Mouse (Mus musculus): ENCODE data around the gene Arhgef28. TPM values are rescaled to one million over a fixed set of nuclear protein-coding genes. Genes with fewer than 3 reads are reported as not detected.

The Arhgef28 gene
- polyA plus RNA-seq, 1 experiment from 2014 or later, result 14.2 TPM

- Histone ChIP-seq H3K4me1 (ENCODE audit: control insufficient read depth, insufficient read depth, low read length) (no peaks in the 10 kb centered on the region), H3K36me3 (ENCODE audit: control insufficient read depth, insufficient read depth, low read length) (0 out of 2 replicates have a peak, but pooled peaks cover 3% of the 10 kb centered on the region), H3K4me2 (ENCODE audit: low read depth, low read length) (no peak overlapping the region), H3K27me3 (replicated peaks; ENCODE audit: control insufficient read depth, insufficient read depth, low read length) (no peaks in the 10 kb centered on the region), H3K4me3 (ENCODE audit: low read length) (no peak overlapping the region), H3K27ac (ENCODE audit: low read length) (no peak overlapping the region), H3K9me3 (ENCODE audit: control insufficient read depth, low read length) (no peaks in the 10 kb centered on the region), H3K9ac (ENCODE audit: low read depth, low read length) (no peak overlapping the region)
- no peak for ATAC-seq
- 52% methylated on average over 7 of the region's 7 CpGs for WGBS
Measured at GRCm38 (mm10) chr13:97959394-97959888, 246.8 kb downstream of the Arhgef28 start.

- Histone ChIP-seq H3K4me1 (ENCODE audit: control insufficient read depth, insufficient read depth, low read length) (no peaks in the 10 kb centered on the region), H3K4me3 (ENCODE audit: low read length) (no peak overlapping the region), H3K9me3 (ENCODE audit: control insufficient read depth, low read length) (no peaks in the 10 kb centered on the region), H3K9ac (ENCODE audit: low read depth, low read length) (no peak overlapping the region), H3K27me3 (replicated peaks; ENCODE audit: control insufficient read depth, insufficient read depth, low read length) (no peaks in the 10 kb centered on the region), H3K27ac (ENCODE audit: low read length) (no peak overlapping the region), H3K36me3 (ENCODE audit: control insufficient read depth, insufficient read depth, low read length) (peaks cover 4% of the 10 kb centered on the region; the same call in 1 of the 2 replicates), H3K4me2 (ENCODE audit: low read depth, low read length) (no peak overlapping the region)
- 62% methylated on average over 9 of the region's 9 CpGs for WGBS
- no peak for ATAC-seq
Measured at GRCm38 (mm10) chr13:97955759-97956158, 250.5 kb downstream of the Arhgef28 start.

GRCm38 (mm10) chr13:97954956-97955496 is 251.2 kb downstream of the Arhgef28 start:
- Histone ChIP-seq H3K4me1 (ENCODE audit: control insufficient read depth, insufficient read depth, low read length) (no peaks in the 10 kb centered on the region), H3K4me2 (ENCODE audit: low read depth, low read length) (no peak overlapping the region), H3K36me3 (ENCODE audit: control insufficient read depth, insufficient read depth, low read length) (peaks cover 4% of the 10 kb centered on the region; the same call in 1 of the 2 replicates), H3K9me3 (ENCODE audit: control insufficient read depth, low read length) (no peaks in the 10 kb centered on the region), H3K4me3 (ENCODE audit: low read length) (no peak overlapping the region), H3K9ac (ENCODE audit: low read depth, low read length) (no peak overlapping the region), H3K27me3 (replicated peaks; ENCODE audit: control insufficient read depth, insufficient read depth, low read length) (no peaks in the 10 kb centered on the region), H3K27ac (ENCODE audit: low read length) (no peak overlapping the region)
- WGBS, result 33% methylated on average over 7 of the region's 7 CpGs
- ATAC-seq, result no peak; the same call in 1 of the 2 replicates

GRCm38 (mm10) chr13:97954051-97954450 is 252.2 kb downstream of the Arhgef28 start:
- WGBS, result 72% methylated on average over 6 of the region's 6 CpGs
- Histone ChIP-seq H3K27ac (ENCODE audit: low read length) (no peak overlapping the region), H3K9me3 (ENCODE audit: control insufficient read depth, low read length) (no peaks in the 10 kb centered on the region), H3K36me3 (ENCODE audit: control insufficient read depth, insufficient read depth, low read length) (peaks cover 4% of the 10 kb centered on the region; the same call in 1 of the 2 replicates), H3K27me3 (replicated peaks; ENCODE audit: control insufficient read depth, insufficient read depth, low read length) (no peaks in the 10 kb centered on the region), H3K4me3 (ENCODE audit: low read length) (no peak overlapping the region), H3K4me1 (ENCODE audit: control insufficient read depth, insufficient read depth, low read length) (no peaks in the 10 kb centered on the region), H3K4me2 (ENCODE audit: low read depth, low read length) (no peak overlapping the region), H3K9ac (ENCODE audit: low read depth, low read length) (no peak overlapping the region)
- no peak for ATAC-seq

GRCm38 (mm10) chr13:97953526-97953925 is 252.7 kb downstream of the Arhgef28 start:
- no peak for ATAC-seq
- H3K36me3 ChIP-seq (ENCODE audit: control insufficient read depth, insufficient read depth, low read length), result peaks cover 4% of the 10 kb centered on the region; the same call in 1 of the 2 replicates
- WGBS, result 93% methylated on average over 19 of the region's 19 CpGs
- no peaks in the 10 kb centered on the region for H3K27me3 ChIP-seq (replicated peaks; ENCODE audit: control insufficient read depth, insufficient read depth, low read length)
- H3K4me3 ChIP-seq (ENCODE audit: low read length), result no peak overlapping the region
- no peaks in the 10 kb centered on the region for H3K4me1 ChIP-seq (ENCODE audit: control insufficient read depth, insufficient read depth, low read length)
- no peak overlapping the region for H3K9ac ChIP-seq (ENCODE audit: low read depth, low read length)
- H3K27ac ChIP-seq (ENCODE audit: low read length), result no peak overlapping the region
- no peaks in the 10 kb centered on the region for H3K9me3 ChIP-seq (ENCODE audit: control insufficient read depth, low read length)
- no peak overlapping the region for H3K4me2 ChIP-seq (ENCODE audit: low read depth, low read length)

GRCm38 (mm10) chr13:97948856-97949255 is 257.4 kb downstream of the Arhgef28 start:
- Histone ChIP-seq H3K9me3 (ENCODE audit: control insufficient read depth, low read length) (no peaks in the 10 kb centered on the region), H3K27me3 (replicated peaks; ENCODE audit: control insufficient read depth, insufficient read depth, low read length) (no peaks in the 10 kb centered on the region), H3K4me3 (ENCODE audit: low read length) (no peak overlapping the region), H3K36me3 (ENCODE audit: control insufficient read depth, insufficient read depth, low read length) (peaks cover 4% of the 10 kb centered on the region; the same call in 1 of the 2 replicates), H3K4me1 (ENCODE audit: control insufficient read depth, insufficient read depth, low read length) (peaks cover 4% of the 10 kb centered on the region; the same call in 1 of the 2 replicates), H3K27ac (ENCODE audit: low read length) (no peak overlapping the region), H3K9ac (ENCODE audit: low read depth, low read length) (no peak overlapping the region), H3K4me2 (ENCODE audit: low read depth, low read length) (no peak overlapping the region)
- WGBS, result 88% methylated on average over 6 of the region's 6 CpGs
- no peak for ATAC-seq

GRCm38 (mm10) chr13:97947598-97947997 is 258.6 kb downstream of the Arhgef28 start:
- Histone ChIP-seq H3K36me3 (ENCODE audit: control insufficient read depth, insufficient read depth, low read length) (no peaks in the 10 kb centered on the region), H3K27ac (ENCODE audit: low read length) (no peak overlapping the region), H3K4me1 (ENCODE audit: control insufficient read depth, insufficient read depth, low read length) (peaks cover 4% of the 10 kb centered on the region; the same call in 1 of the 2 replicates), H3K9me3 (ENCODE audit: control insufficient read depth, low read length) (no peaks in the 10 kb centered on the region), H3K27me3 (replicated peaks; ENCODE audit: control insufficient read depth, insufficient read depth, low read length) (no peaks in the 10 kb centered on the region), H3K9ac (ENCODE audit: low read depth, low read length) (no peak overlapping the region), H3K4me2 (ENCODE audit: low read depth, low read length) (no peak overlapping the region), H3K4me3 (ENCODE audit: low read length) (no peak overlapping the region)
- 71% methylated on average over 3 of the region's 3 CpGs for WGBS
- peak; percentile 28; the same call in 1 of the 2 replicates for ATAC-seq

GRCm38 (mm10) chr13:97946422-97946821 is 259.8 kb downstream of the Arhgef28 start:
- peaks cover 4% of the 10 kb centered on the region; the same call in 1 of the 2 replicates for H3K4me1 ChIP-seq (ENCODE audit: control insufficient read depth, insufficient read depth, low read length)
- WGBS, result 67% methylated on average over 7 of the region's 7 CpGs
- no peaks in the 10 kb centered on the region for H3K36me3 ChIP-seq (ENCODE audit: control insufficient read depth, insufficient read depth, low read length)
- H3K27me3 ChIP-seq (replicated peaks; ENCODE audit: control insufficient read depth, insufficient read depth, low read length), result no peaks in the 10 kb centered on the region
- 0 out of 2 replicates have a peak overlapping the region, but pooled peaks have one; percentile 21 for H3K27ac ChIP-seq (ENCODE audit: low read length)
- peak; percentile 90 for ATAC-seq
- no peak overlapping the region for H3K4me2 ChIP-seq (ENCODE audit: low read depth, low read length)
- no peaks in the 10 kb centered on the region for H3K9me3 ChIP-seq (ENCODE audit: control insufficient read depth, low read length)
- H3K9ac ChIP-seq (ENCODE audit: low read depth, low read length), result no peak overlapping the region
- H3K4me3 ChIP-seq (ENCODE audit: low read length), result no peak overlapping the region

GRCm38 (mm10) chr13:97941909-97942680 is 264.1 kb downstream of the Arhgef28 start:
- Histone ChIP-seq H3K4me1 (ENCODE audit: control insufficient read depth, insufficient read depth, low read length) (peaks cover 4% of the 10 kb centered on the region; the same call in 1 of the 2 replicates), H3K9ac (ENCODE audit: low read depth, low read length) (no peak overlapping the region), H3K27me3 (replicated peaks; ENCODE audit: control insufficient read depth, insufficient read depth, low read length) (no peaks in the 10 kb centered on the region), H3K27ac (ENCODE audit: low read length) (no peak overlapping the region), H3K9me3 (ENCODE audit: control insufficient read depth, low read length) (no peaks in the 10 kb centered on the region), H3K36me3 (ENCODE audit: control insufficient read depth, insufficient read depth, low read length) (no peaks in the 10 kb centered on the region), H3K4me2 (ENCODE audit: low read depth, low read length) (no peak overlapping the region), H3K4me3 (ENCODE audit: low read length) (no peak overlapping the region)
- no peak for ATAC-seq
- 86% methylated on average over 13 of the region's 13 CpGs for WGBS
